Comparison of ENCODE assay signal across 9 mouse cellular contexts in genomic region chr6:118001272-118001671, GRCm38 (mm10). TPM values are rescaled to one million over a fixed set of nuclear protein-coding genes. Genes with fewer than 3 reads are reported as not detected.
DNase-seq lines count a peak whose midpoint lies in the region; ATAC-seq and TF ChIP-seq lines count a peak whose summit lies in the region.
"Had no signal": no experiment of that assay in that cellular context is flagged by ENCODE, and none has a peak within 500 bp of the region (broad histone marks: within the 10 kb centered on the region; RNA-seq: fewer than 3 reads in every experiment).

No protein-coding gene starts in this region.

- H3K27me3 ChIP-seq in kidney, embryonic 16.5 days (ENCODE audit: insufficient read depth, low read length) = 0 out of 2 replicates have a peak, but pooled peaks cover 3% of the 10 kb centered on the region
- H3K27me3 ChIP-seq in G1E (ENCODE audit: insufficient read depth, low read length) = no peaks in the 10 kb centered on the region
- no peaks in the 10 kb centered on the region for H3K27me3 ChIP-seq in embryonic facial prominence, embryonic 14.5 days (replicated peaks; ENCODE audit: control insufficient read depth, insufficient read depth, low read length)
- no peaks in the 10 kb centered on the region for H3K27me3 ChIP-seq in splenic B cell, adult 2 months (ENCODE audit: control insufficient read depth, insufficient read depth, low read length, poor library complexity, severe bottlenecking)
- no peaks in the 10 kb centered on the region for H3K27me3 ChIP-seq in forebrain, postnatal 0 days (ENCODE audit: insufficient read depth, low read length)
- H3K27me3 ChIP-seq in intestine, postnatal 0 days (replicated peaks; ENCODE audit: control insufficient read depth, insufficient read depth, low read length) = no peaks in the 10 kb centered on the region

- no peak overlapping the region for H3K9ac ChIP-seq in kidney, embryonic 16.5 days (replicated peaks; ENCODE audit: low read length)
- no peak overlapping the region for H3K9ac ChIP-seq in embryonic facial prominence, embryonic 14.5 days (ENCODE audit: low read depth, low read length)
- no peak overlapping the region for H3K9ac ChIP-seq in forebrain, postnatal 0 days
- no peak overlapping the region for H3K9ac ChIP-seq in intestine, postnatal 0 days (ENCODE audit: low read depth, low read length)

- H3K4me3 ChIP-seq in kidney, embryonic 16.5 days (ENCODE audit: low read length) = no peak overlapping the region
- H3K4me3 ChIP-seq in G1E (ENCODE audit: low read depth, low read length) = no peak overlapping the region
- H3K4me3 ChIP-seq in embryonic facial prominence, embryonic 14.5 days (ENCODE audit: low read depth, low read length) = no peak overlapping the region
- H3K4me3 ChIP-seq in forebrain, postnatal 0 days (ENCODE audit: low read depth, low read length) = no peak overlapping the region
- H3K4me3 ChIP-seq in intestine, postnatal 0 days (ENCODE audit: low read depth, low read length) = no peak overlapping the region

- WGBS in kidney, embryonic 16.5 days = 24% methylated on average over 3 of the region's 3 CpGs
- 15% methylated on average over 3 of the region's 3 CpGs for WGBS in embryonic facial prominence, embryonic 14.5 days
- 16% methylated on average over 3 of the region's 3 CpGs for WGBS in forebrain, postnatal 0 days
- WGBS in intestine, postnatal 0 days = 13% methylated on average over 3 of the region's 3 CpGs

- DNase-seq in kidney, adult 9 months = peak; percentile 5
- peak; percentile 11 for DNase-seq in G1E (ENCODE audit: low spot score)
- DNase-seq in embryonic facial prominence, embryonic 14.5 days (ENCODE audit: low spot score) = peak; percentile 27
- peak; percentile 15 for DNase-seq in splenic B cell, adult 2 months (ENCODE audit: low read depth, low spot score)
- no peak for DNase-seq in forebrain, postnatal 0 days
- DNase-seq: gastrocnemius, postnatal 10 days had no signal

- no peak for TF ChIP-seq CTCF in G1E (IDR thresholded peaks at IDR 0.05; ENCODE audit: low read depth, low read length)
- no peak for TF ChIP-seq CTCF in forebrain, postnatal 0 days (IDR thresholded peaks at IDR 0.05; ENCODE audit: low read depth)
- no peak for TF ChIP-seq CTCF in intestine, postnatal 0 days (IDR thresholded peaks at IDR 0.05; ENCODE audit: low read depth)

- ATAC-seq in kidney, embryonic 16.5 days (ENCODE audit: low FRiP score, low TSS enrichment) = no peak
- ATAC-seq in G1E (ENCODE audit: extremely low read depth, insufficient number of reproducible peaks, low FRiP score, poor library complexity, severe bottlenecking) = no peak
- ATAC-seq in embryonic facial prominence, embryonic 14.5 days (ENCODE audit: low read depth) = no peak
- ATAC-seq in forebrain, postnatal 0 days = no peak
- no peak for ATAC-seq in intestine, postnatal 0 days
- ATAC-seq: Patski had no signal

- H3K4me2 ChIP-seq in kidney, embryonic 16.5 days (replicated peaks; ENCODE audit: low read depth, low read length) = no peak overlapping the region
- H3K4me2 ChIP-seq in embryonic facial prominence, embryonic 14.5 days (ENCODE audit: low read depth, low read length) = no peak overlapping the region
- no peak overlapping the region for H3K4me2 ChIP-seq in forebrain, postnatal 0 days (ENCODE audit: low read depth)
- no peak overlapping the region for H3K4me2 ChIP-seq in intestine, postnatal 0 days (replicated peaks; ENCODE audit: low read depth)

- no peaks in the 10 kb centered on the region for H3K9me3 ChIP-seq in kidney, embryonic 16.5 days (ENCODE audit: low read length)
- H3K9me3 ChIP-seq in G1E (replicated peaks) = no peaks in the 10 kb centered on the region
- H3K9me3 ChIP-seq in embryonic facial prominence, embryonic 14.5 days (ENCODE audit: control insufficient read depth, low read length) = no peaks in the 10 kb centered on the region
- H3K9me3 ChIP-seq in forebrain, postnatal 0 days (ENCODE audit: low read length) = no peaks in the 10 kb centered on the region
- H3K9me3 ChIP-seq in intestine, postnatal 0 days (ENCODE audit: control insufficient read depth) = no peaks in the 10 kb centered on the region

- H3K36me3 ChIP-seq in kidney, embryonic 16.5 days (ENCODE audit: insufficient read depth, low read length) = no peaks in the 10 kb centered on the region
- H3K36me3 ChIP-seq in G1E (replicated peaks) = no peaks in the 10 kb centered on the region
- H3K36me3 ChIP-seq in embryonic facial prominence, embryonic 14.5 days (ENCODE audit: control insufficient read depth, insufficient read depth, low read length) = no peaks in the 10 kb centered on the region
- H3K36me3 ChIP-seq in splenic B cell, adult 2 months (ENCODE audit: control insufficient read depth, insufficient read depth, low read length, poor library complexity, severe bottlenecking) = no peaks in the 10 kb centered on the region
- H3K36me3 ChIP-seq in forebrain, postnatal 0 days (ENCODE audit: insufficient read depth) = no peaks in the 10 kb centered on the region
- no peaks in the 10 kb centered on the region for H3K36me3 ChIP-seq in intestine, postnatal 0 days (ENCODE audit: control insufficient read depth, insufficient read depth)

- no peaks in the 10 kb centered on the region for H3K4me1 ChIP-seq in kidney, embryonic 16.5 days (ENCODE audit: insufficient read depth, low read length)
- no peaks in the 10 kb centered on the region for H3K4me1 ChIP-seq in G1E (ENCODE audit: insufficient read depth, low read depth, low read length)
- no peaks in the 10 kb centered on the region for H3K4me1 ChIP-seq in embryonic facial prominence, embryonic 14.5 days (ENCODE audit: control insufficient read depth, insufficient read depth, low read length)
- no peaks in the 10 kb centered on the region for H3K4me1 ChIP-seq in forebrain, postnatal 0 days (ENCODE audit: insufficient read depth)
- H3K4me1 ChIP-seq in intestine, postnatal 0 days (replicated peaks; ENCODE audit: control insufficient read depth, insufficient read depth, low read length) = no peaks in the 10 kb centered on the region

- no peak overlapping the region for H3K27ac ChIP-seq in kidney, embryonic 16.5 days (ENCODE audit: low read length)
- H3K27ac ChIP-seq in embryonic facial prominence, embryonic 14.5 days (replicated peaks; ENCODE audit: low read depth, low read length) = no peak overlapping the region
- H3K27ac ChIP-seq in forebrain, postnatal 0 days (ENCODE audit: low read depth, low read length) = no peak overlapping the region
- no peak overlapping the region for H3K27ac ChIP-seq in intestine, postnatal 0 days (ENCODE audit: low read depth, low read length)

RNA-seq across cellular contexts. Expression of gene Rasgef1a, which starts 10.0 kb away (rescaled TPM):
- 0.72 and 1.5 TPM in 2 replicates for polyA plus RNA-seq in kidney, embryonic 16.5 days (2015; fragmentation: Nextera tagmentation; extraction: Ambion mirVana)
- total RNA-seq in G1E (2014; fragmentation: Nextera tagmentation) = not detected in 2 replicates
- total RNA-seq in G1E (2017) = 0.05 TPM in 1 of 2 replicates, not detected in the other
- polyA plus RNA-seq in G1E (2012) = not detected in 2 replicates
- polyA plus RNA-seq in embryonic facial prominence, embryonic 14.5 days (2014; fragmentation: Nextera tagmentation; extraction: Ambion mirVana) = 0.21 and 0.49 TPM in 2 replicates
- total RNA-seq in forebrain, postnatal 0 days (2014; rRNA removed) = 25.2 and 25.4 TPM in 2 replicates
- 9.1 and 13.1 TPM in 2 replicates for polyA plus RNA-seq in forebrain, postnatal 0 days (2015; fragmentation: Nextera tagmentation; extraction: Ambion mirVana)
- polyA plus RNA-seq in intestine, postnatal 0 days (2015; fragmentation: Nextera tagmentation; extraction: Ambion mirVana) = 0.07 and 0.25 TPM in 2 replicates
